Mouse (Mus musculus): ENCODE data around the gene Steap4. TPM values are rescaled to one million over a fixed set of nuclear protein-coding genes. Genes with fewer than 3 reads are reported as not detected.

Steap4 gene
- polyA plus RNA-seq (2014; fragmentation: Illumina TruSeq; extraction: RNeasy Lipid Tissue Mini Kit (QIAGEN cat#74804)): 55.4 TPM

GRCm38 (mm10) chr5:7960176-7960575 lies at the start of gene Steap4:
Gene Steap4, plus strand, starts transcription at chr5:7960457.

Other genes with a start within 250 kb of the Steap4 start
- gene Sri, start 85.6 kb downstream of the Steap4 start, polyA plus RNA-seq (2014; fragmentation: Illumina TruSeq; extraction: RNeasy Lipid Tissue Mini Kit (QIAGEN cat#74804)): 137 TPM

All from ovary, adult 10 weeks (tissue).